Mouse (Mus musculus) hindbrain, postnatal 0 days (tissue): ENCODE data around the gene Adamts13. TPM values are rescaled to one million over a fixed set of nuclear protein-coding genes. Genes with fewer than 3 reads are reported as not detected.

Source experiments
- ATAC-seq: fragments of 200-750 bp; cut with Nextera tagmentation; 2 replicates; pipeline ENCODE4 v1.8.0; 2017; ENCODE audit warnings: mild to moderate bottlenecking, moderate TSS enrichment, moderate library complexity
- DNase-seq: peaks from one replicate; pipeline ENCODE4 v3.0.0-alpha.2; 2015; ENCODE audit warnings: low spot score
- H3K27ac ChIP-seq: fragments of 300-500 bp; sonication (generic); 2 replicates; pipeline ENCODE4 v1.5.1; 2014; ENCODE audit warnings: mild to moderate bottlenecking
- H3K27me3 ChIP-seq: fragments of 300-500 bp; sonication (generic); 2 replicates; pipeline ENCODE4 v1.6.1; 2014; ENCODE audit warnings: low read length, mixed read lengths; ENCODE audit not compliant: insufficient read depth
- H3K36me3 ChIP-seq: fragments of 300-500 bp; sonication (generic); 2 replicates; pipeline ENCODE4 v1.6.1; 2014; ENCODE audit warnings: low read length, mixed read lengths; ENCODE audit not compliant: insufficient read depth
- H3K4me1 ChIP-seq: fragments of 300-500 bp; sonication (generic); 2 replicates; pipeline ENCODE4 v1.6.1; 2014; ENCODE audit warnings: antibody characterized with exemption, low read length, mixed read lengths; ENCODE audit not compliant: insufficient read depth
- H3K4me2 ChIP-seq: fragments of 300-500 bp; sonication (generic); 2 replicates; pipeline ENCODE4 v1.6.1; 2014; ENCODE audit warnings: low read depth, mild to moderate bottlenecking, low read length, moderate library complexity, mixed read lengths
- H3K4me3 ChIP-seq: fragments of 300-500 bp; sonication (generic); 2 replicates; pipeline ENCODE4 v1.5.1; 2014; ENCODE audit warnings: low read length
- H3K9ac ChIP-seq: fragments of 300-500 bp; sonication (generic); replicated peaks from 2 replicates; pipeline ENCODE4 v1.6.1; 2014; ENCODE audit warnings: mild to moderate bottlenecking, low read length, moderate library complexity, mixed read lengths
- H3K9me3 ChIP-seq: fragments of 300-500 bp; sonication (generic); 2 replicates; pipeline ENCODE4 v1.6.1; 2016; ENCODE audit warnings: low read length, mixed read lengths
- CTCF ChIP-seq: IDR thresholded peaks from 2 replicates; pipeline ENCODE4 v1.5.1; 2016; ENCODE audit warnings: antibody characterized with exemption, control low read depth, low read depth
- WGBS: fragments of 180-500 bp; shearing (Covaris S2); extraction: QIAGEN DNeasy Blood & Tissue Kit; methylation state at CpG from one replicate; pipeline ENCODE4 v1.1.7; 2014; 5-methylcytosine and 5-hydroxymethylcytosine counted together
- polyA plus RNA-seq: library from polyadenylated mRNA; unstranded; fragments of >200 nt; fragmentation: Nextera tagmentation; extraction: Ambion mirVana; gene quantifications from 2 replicates; pipeline ENCODE4 v1.2.1, GENCODE M21; 2015
- total RNA-seq: library from RNA; depleted of rRNA; stranded (reverse); fragments of >200 nt; gene quantifications from 2 replicates; pipeline ENCODE4 v1.2.3, GENCODE M21; 2014

Adamts13 gene
- total and polyA plus RNA-seq, 2 experiments from 2014 or later = not detected

DNA sequence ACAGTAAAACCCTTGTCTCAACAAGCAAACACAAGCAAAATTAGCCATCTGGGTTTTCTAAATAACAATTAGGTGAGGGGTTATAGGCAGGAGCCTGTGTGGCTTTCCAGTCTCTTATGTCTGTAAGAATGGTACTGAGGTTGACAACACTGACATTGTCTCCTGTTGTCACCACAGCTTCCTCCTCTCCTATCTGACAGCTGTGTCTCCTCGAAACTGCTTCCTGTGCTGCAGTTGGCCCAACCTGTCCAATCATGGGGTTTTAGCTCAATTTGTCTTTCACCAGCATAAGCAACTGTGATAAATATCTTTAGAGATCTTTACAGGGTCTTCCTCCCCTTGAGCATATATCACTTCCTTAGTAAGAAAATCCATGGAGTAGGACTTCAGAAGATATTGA is 36.8 kb upstream of the Adamts13 start:
- Histone ChIP-seq H3K4me2 (no peak overlapping the region), H3K9me3 (no peaks in the 10 kb centered on the region), H3K9ac (no peak overlapping the region), H3K27me3 (no peaks in the 10 kb centered on the region), H3K4me1 (peaks cover 8% of the 10 kb centered on the region; the same call in 1 of the 2 replicates), H3K36me3 (no peaks in the 10 kb centered on the region), H3K4me3 (no peak overlapping the region), H3K27ac (no peak overlapping the region)
- ATAC-seq = no peak
- DNase-seq = no peak
- WGBS = 68% methylated on average over 1 of the region's 1 CpGs
- TF ChIP-seq CTCF = no peak

DNA sequence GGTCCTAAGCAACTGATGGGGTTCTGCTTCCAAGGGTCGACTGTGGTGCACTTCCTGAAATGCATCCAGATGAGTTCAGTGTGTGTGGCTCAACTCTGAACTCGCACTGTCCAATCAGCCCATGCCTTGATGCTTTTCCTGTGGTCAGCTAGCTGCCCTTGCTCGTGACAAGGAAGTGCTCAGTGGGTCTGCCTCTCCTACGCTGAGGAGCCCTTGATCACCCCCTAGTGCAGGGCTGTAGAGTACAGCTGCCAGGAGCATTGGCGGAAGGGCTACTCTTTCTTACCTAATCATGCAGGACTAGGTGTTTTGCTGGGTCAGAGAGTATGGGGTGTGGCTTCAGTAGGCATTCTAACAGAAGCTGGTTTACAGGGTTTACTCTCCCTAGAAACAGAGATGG is 31.7 kb upstream of the Adamts13 start:
- Histone ChIP-seq H3K36me3 (no peaks in the 10 kb centered on the region), H3K4me2 (no peak overlapping the region), H3K27me3 (no peaks in the 10 kb centered on the region), H3K9me3 (no peaks in the 10 kb centered on the region), H3K9ac (no peak overlapping the region), H3K27ac (no peak overlapping the region), H3K4me3 (no peak overlapping the region), H3K4me1 (no peaks in the 10 kb centered on the region)
- WGBS = 47% methylated on average over 5 of the region's 5 CpGs
- ATAC-seq (no peak), DNase-seq (no peak)
- TF ChIP-seq CTCF = no peak

GRCm38 (mm10) chr2:26943253-26943652 is 30.0 kb upstream of the Adamts13 start:
- no peaks in the 10 kb centered on the region for H3K9me3 ChIP-seq
- DNase-seq = no peak
- WGBS = 88% methylated on average over 3 of the region's 3 CpGs
- H3K27me3 ChIP-seq = no peaks in the 10 kb centered on the region
- no peak for TF ChIP-seq CTCF
- no peak overlapping the region for H3K27ac ChIP-seq
- no peak overlapping the region for H3K9ac ChIP-seq
- no peak overlapping the region for H3K4me2 ChIP-seq
- H3K4me1 ChIP-seq = no peaks in the 10 kb centered on the region
- no peak overlapping the region for H3K4me3 ChIP-seq
- no peak for ATAC-seq
- H3K36me3 ChIP-seq = no peaks in the 10 kb centered on the region

DNA sequence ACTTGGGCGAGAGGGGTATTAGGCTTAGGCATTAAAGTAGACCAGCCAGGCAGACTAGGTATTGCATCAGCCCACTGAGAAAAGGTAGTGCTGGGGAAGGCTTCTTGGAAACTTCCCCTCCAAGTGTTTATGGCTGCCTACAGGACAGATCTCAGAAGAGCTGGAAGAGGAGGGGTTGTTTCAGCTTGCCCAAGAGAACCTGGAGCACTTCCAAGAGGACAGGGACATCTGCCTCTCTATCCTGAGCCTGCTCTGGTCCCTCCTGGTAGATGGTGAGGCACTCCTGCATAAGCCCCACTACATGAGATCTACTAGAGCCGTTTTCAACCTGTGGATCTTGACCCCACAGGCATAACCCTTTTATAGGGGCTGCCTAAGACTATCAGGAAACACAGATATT is 22.8 kb upstream of the Adamts13 start:
- Histone ChIP-seq H3K4me3 (no peak overlapping the region), H3K4me2 (no peak overlapping the region), H3K27ac (no peak overlapping the region), H3K9me3 (no peaks in the 10 kb centered on the region), H3K36me3 (peaks cover 23% of the 10 kb centered on the region; the same call in 1 of the 2 replicates), H3K27me3 (no peaks in the 10 kb centered on the region), H3K4me1 (no peaks in the 10 kb centered on the region), H3K9ac (no peak overlapping the region)
- ATAC-seq (no peak), DNase-seq (no peak)
- 92% methylated on average over 2 of the region's 2 CpGs for WGBS
- no peak for TF ChIP-seq CTCF

DNA sequence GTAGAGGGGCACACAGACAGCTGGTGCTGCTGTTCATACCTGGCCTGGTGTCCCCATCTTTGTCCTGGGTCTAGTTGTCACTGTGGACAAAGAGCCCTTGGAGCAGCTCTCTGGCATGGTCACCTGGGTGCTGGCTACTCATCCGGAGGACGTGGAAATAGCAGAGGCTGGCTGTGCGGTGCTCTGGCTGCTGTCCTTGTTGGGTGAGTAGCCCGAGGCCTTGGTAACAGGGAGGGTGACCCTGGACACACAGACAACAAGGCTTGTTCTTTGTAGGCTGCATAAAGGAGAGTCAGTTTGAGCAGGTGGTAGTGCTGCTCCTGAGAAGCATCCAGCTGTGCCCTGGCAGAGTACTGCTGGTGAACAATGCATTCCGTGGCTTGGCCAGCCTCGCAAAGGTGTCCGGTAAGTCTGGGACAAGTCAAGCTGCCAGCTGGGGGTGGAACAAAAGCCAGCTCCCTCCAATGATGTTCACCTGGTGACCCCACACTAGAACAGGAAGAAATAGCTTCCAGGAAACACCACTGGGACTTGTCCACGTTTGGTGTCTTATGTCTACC is 21.8 kb upstream of the Adamts13 start:
- WGBS = 79% methylated on average over 8 of the region's 8 CpGs
- no peak for DNase-seq
- peaks cover 34% of the 10 kb centered on the region; the same call in 1 of the 2 replicates for H3K36me3 ChIP-seq

DNA sequence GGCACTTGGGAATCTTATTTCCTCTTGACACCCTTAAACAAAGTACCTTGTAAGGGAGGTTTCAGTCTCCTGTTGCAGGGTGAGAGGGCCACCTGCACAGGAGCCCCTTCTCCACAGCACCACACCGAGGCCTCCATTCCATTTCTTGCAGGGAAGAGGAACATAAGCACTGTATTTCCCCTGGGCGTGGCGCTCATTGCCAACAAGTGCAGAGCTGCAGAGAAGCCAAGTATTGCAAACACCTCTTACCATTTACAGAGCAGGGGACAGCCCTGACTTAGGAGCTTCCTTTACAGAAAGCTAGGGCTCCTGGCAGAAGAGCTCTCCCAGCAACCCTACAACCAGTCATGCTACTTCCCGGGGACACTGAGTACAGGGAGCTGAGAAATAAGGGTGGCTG is 21.0 kb upstream of the Adamts13 start:
- WGBS = 94% methylated on average over 4 of the region's 4 CpGs
- Histone ChIP-seq H3K27ac (no peak overlapping the region), H3K9me3 (no peaks in the 10 kb centered on the region), H3K9ac (no peak overlapping the region), H3K4me1 (no peaks in the 10 kb centered on the region), H3K4me3 (no peak overlapping the region), H3K36me3 (peaks cover 41% of the 10 kb centered on the region), H3K27me3 (no peaks in the 10 kb centered on the region), H3K4me2 (no peak overlapping the region)
- DNase-seq (no peak), ATAC-seq (no peak)
- no peak for TF ChIP-seq CTCF

More for the DNA sequence above, 21.8 kb upstream of the Adamts13 start:
- Histone ChIP-seq H3K27me3 (no peaks in the 10 kb centered on the region), H3K9ac (no peak overlapping the region), H3K27ac (no peak overlapping the region), H3K9me3 (no peaks in the 10 kb centered on the region), H3K4me1 (no peaks in the 10 kb centered on the region), H3K4me2 (no peak overlapping the region), H3K4me3 (no peak overlapping the region)
- no peak for TF ChIP-seq CTCF
- ATAC-seq = no peak

DNA sequence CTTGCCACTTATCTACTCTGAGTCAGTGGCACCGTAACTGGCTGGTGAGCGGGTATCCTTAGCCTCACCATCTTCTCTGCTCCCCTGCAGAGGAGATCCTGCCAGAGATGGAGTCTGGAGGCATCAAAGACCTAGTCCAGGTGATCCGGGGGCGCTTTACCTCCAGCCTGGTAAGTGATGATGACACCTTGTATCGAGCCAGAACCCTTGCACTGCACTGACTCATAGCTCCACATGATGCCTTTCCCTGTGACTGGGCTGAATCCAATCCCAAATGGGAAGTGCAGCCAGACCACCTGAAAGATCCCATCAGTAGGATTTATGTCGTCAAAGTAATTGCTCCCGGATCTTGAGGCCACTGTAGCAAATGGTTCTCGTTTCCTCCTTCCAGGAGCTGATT is 20.4 kb upstream of the Adamts13 start:
- H3K36me3 ChIP-seq = peaks cover 48% of the 10 kb centered on the region
- 91% methylated on average over 8 of the region's 8 CpGs for WGBS

More for the DNA sequence above, 20.4 kb upstream of the Adamts13 start:
- ATAC-seq (no peak), DNase-seq (no peak)
- Histone ChIP-seq H3K9ac (no peak overlapping the region), H3K9me3 (no peaks in the 10 kb centered on the region), H3K27ac (no peak overlapping the region), H3K4me3 (no peak overlapping the region), H3K27me3 (no peaks in the 10 kb centered on the region), H3K4me1 (no peaks in the 10 kb centered on the region), H3K4me2 (no peak overlapping the region)
- no peak for TF ChIP-seq CTCF
